Mouse (Mus musculus): ENCODE measurements around the gene Gys1. TPM values are rescaled to one million over a fixed set of nuclear protein-coding genes. Genes with fewer than 3 reads are reported as not detected.

Gene Gys1
- polyA plus RNA-seq, 1 experiment from 2014 or later = 37.0 TPM

GRCm38 (mm10) chr7:45421194-45421593, 13.4 kb upstream of the Gys1 start:
- no peak overlapping the region for H3K27ac ChIP-seq (ENCODE audit: low read depth, low read length)
- ATAC-seq (replicated peaks; ENCODE audit: low FRiP score) (no peak), DNase-seq (ENCODE audit: low spot score) (no peak)
- H3K4me3 ChIP-seq (ENCODE audit: low read depth, low read length) = no peak overlapping the region
- no peaks in the 10 kb centered on the region for H3K9me3 ChIP-seq (ENCODE audit: control insufficient read depth, low read length)
- H3K36me3 ChIP-seq (ENCODE audit: control insufficient read depth, insufficient read depth, low read length) = peaks cover 30% of the 10 kb centered on the region; the same call in 1 of the 2 replicates
- H3K9ac ChIP-seq (ENCODE audit: low read length) = no peak overlapping the region
- peaks cover 34% of the 10 kb centered on the region for H3K27me3 ChIP-seq (ENCODE audit: control insufficient read depth, insufficient read depth, low read length)
- no peaks in the 10 kb centered on the region for H3K4me1 ChIP-seq (replicated peaks; ENCODE audit: control insufficient read depth, insufficient read depth, low read length)
- WGBS = 85% methylated on average over 14 of the region's 14 CpGs
- no peak overlapping the region for H3K4me2 ChIP-seq (ENCODE audit: low read depth, low read length, severe bottlenecking)

GRCm38 (mm10) chr7:45426556-45426955, 8.1 kb upstream of the Gys1 start:
- H3K4me1 ChIP-seq (replicated peaks; ENCODE audit: control insufficient read depth, insufficient read depth, low read length) = no peaks in the 10 kb centered on the region
- peaks cover 32% of the 10 kb centered on the region; the same call in 1 of the 2 replicates for H3K36me3 ChIP-seq (ENCODE audit: control insufficient read depth, insufficient read depth, low read length)
- H3K4me2 ChIP-seq (ENCODE audit: low read depth, low read length, severe bottlenecking) = no peak overlapping the region
- DNase-seq (ENCODE audit: low spot score) (no peak), ATAC-seq (replicated peaks; ENCODE audit: low FRiP score) (no peak)
- 93% methylated on average over 8 of the region's 8 CpGs for WGBS
- no peak overlapping the region for H3K9ac ChIP-seq (ENCODE audit: low read length)
- no peaks in the 10 kb centered on the region for H3K27me3 ChIP-seq (ENCODE audit: control insufficient read depth, insufficient read depth, low read length)
- no peak overlapping the region for H3K27ac ChIP-seq (ENCODE audit: low read depth, low read length)
- H3K9me3 ChIP-seq (ENCODE audit: control insufficient read depth, low read length) = no peaks in the 10 kb centered on the region
- H3K4me3 ChIP-seq (ENCODE audit: low read depth, low read length) = no peak overlapping the region

GRCm38 (mm10) chr7:45433835-45434202, 825 bp upstream of the Gys1 start:
- DNase-seq (ENCODE audit: low spot score) = no peak
- H3K4me3 ChIP-seq (ENCODE audit: low read depth, low read length) = peak overlapping the region; percentile 89
- no peaks in the 10 kb centered on the region for H3K27me3 ChIP-seq (ENCODE audit: control insufficient read depth, insufficient read depth, low read length)
- no peaks in the 10 kb centered on the region for H3K9me3 ChIP-seq (ENCODE audit: control insufficient read depth, low read length)
- WGBS = 0% methylated on average over 7 of the region's 7 CpGs
- peaks cover 16% of the 10 kb centered on the region for H3K4me1 ChIP-seq (replicated peaks; ENCODE audit: control insufficient read depth, insufficient read depth, low read length)
- peaks cover 1% of the 10 kb centered on the region; the same call in 1 of the 2 replicates for H3K36me3 ChIP-seq (ENCODE audit: control insufficient read depth, insufficient read depth, low read length)
- H3K27ac ChIP-seq (ENCODE audit: low read depth, low read length) = peak overlapping the region; percentile 85; the same call in 1 of the 2 replicates
- peak overlapping the region; percentile 86 for H3K9ac ChIP-seq (ENCODE audit: low read length)
- ATAC-seq (replicated peaks; ENCODE audit: low FRiP score) = no peak
- peak overlapping the region; percentile 77 for H3K4me2 ChIP-seq (ENCODE audit: low read depth, low read length, severe bottlenecking)

GRCm38 (mm10) chr7:45435038-45435437, 394 bp downstream of the Gys1 start:
- H3K4me2 ChIP-seq (ENCODE audit: low read depth, low read length, severe bottlenecking) = peak overlapping the region; percentile 69
- H3K9ac ChIP-seq (ENCODE audit: low read length) = peak overlapping the region; percentile 78
- H3K27me3 ChIP-seq (ENCODE audit: control insufficient read depth, insufficient read depth, low read length) = no peaks in the 10 kb centered on the region
- H3K4me3 ChIP-seq (ENCODE audit: low read depth, low read length) = peak overlapping the region; percentile 89
- ATAC-seq (replicated peaks; ENCODE audit: low FRiP score) (no peak), DNase-seq (ENCODE audit: low spot score) (no peak)
- H3K36me3 ChIP-seq (ENCODE audit: control insufficient read depth, insufficient read depth, low read length) = no peaks in the 10 kb centered on the region; the same call in 1 of the 2 replicates
- peaks cover 16% of the 10 kb centered on the region for H3K4me1 ChIP-seq (replicated peaks; ENCODE audit: control insufficient read depth, insufficient read depth, low read length)
- no peak overlapping the region for H3K27ac ChIP-seq (ENCODE audit: low read depth, low read length)
- WGBS = 2% methylated on average over 16 of the region's 16 CpGs
- no peaks in the 10 kb centered on the region for H3K9me3 ChIP-seq (ENCODE audit: control insufficient read depth, low read length)

GRCm38 (mm10) chr7:45436444-45436843, 1.8 kb downstream of the Gys1 start:
- H3K4me2 ChIP-seq (ENCODE audit: low read depth, low read length, severe bottlenecking) = no peak overlapping the region
- H3K9me3 ChIP-seq (ENCODE audit: control insufficient read depth, low read length) = no peaks in the 10 kb centered on the region
- peaks cover 16% of the 10 kb centered on the region for H3K4me1 ChIP-seq (replicated peaks; ENCODE audit: control insufficient read depth, insufficient read depth, low read length)
- H3K36me3 ChIP-seq (ENCODE audit: control insufficient read depth, insufficient read depth, low read length) = no peaks in the 10 kb centered on the region
- H3K27ac ChIP-seq (ENCODE audit: low read depth, low read length) = no peak overlapping the region
- no peak for DNase-seq (ENCODE audit: low spot score)
- H3K9ac ChIP-seq (ENCODE audit: low read length) = no peak overlapping the region
- no peak for ATAC-seq (replicated peaks; ENCODE audit: low FRiP score)
- H3K27me3 ChIP-seq (ENCODE audit: control insufficient read depth, insufficient read depth, low read length) = no peaks in the 10 kb centered on the region
- no peak overlapping the region for H3K4me3 ChIP-seq (ENCODE audit: low read depth, low read length)
- WGBS = 89% methylated on average over 5 of the region's 5 CpGs

GRCm38 (mm10) chr7:45437046-45437445, 2.4 kb downstream of the Gys1 start:
- H3K27ac ChIP-seq (ENCODE audit: low read depth, low read length) = no peak overlapping the region
- H3K27me3 ChIP-seq (ENCODE audit: control insufficient read depth, insufficient read depth, low read length) = no peaks in the 10 kb centered on the region
- no peak overlapping the region for H3K4me3 ChIP-seq (ENCODE audit: low read depth, low read length)
- DNase-seq (ENCODE audit: low spot score) (no peak), ATAC-seq (replicated peaks; ENCODE audit: low FRiP score) (no peak)
- H3K4me1 ChIP-seq (replicated peaks; ENCODE audit: control insufficient read depth, insufficient read depth, low read length) = peaks cover 16% of the 10 kb centered on the region
- no peaks in the 10 kb centered on the region for H3K36me3 ChIP-seq (ENCODE audit: control insufficient read depth, insufficient read depth, low read length)
- H3K9ac ChIP-seq (ENCODE audit: low read length) = no peak overlapping the region
- 23% methylated on average over 6 of the region's 6 CpGs for WGBS
- no peaks in the 10 kb centered on the region for H3K9me3 ChIP-seq (ENCODE audit: control insufficient read depth, low read length)
- no peak overlapping the region for H3K4me2 ChIP-seq (ENCODE audit: low read depth, low read length, severe bottlenecking)

GRCm38 (mm10) chr7:45437521-45438276, 3.1 kb downstream of the Gys1 start, which contains the start of gene Ruvbl2:
TSS of gene Ruvbl2 (minus strand) at chr7:45438096.
- Histone ChIP-seq H3K4me3 (ENCODE audit: low read depth, low read length) (no peak within 1 kb of the TSS), H3K4me1 (replicated peaks; ENCODE audit: control insufficient read depth, insufficient read depth, low read length) (peaks cover 16% of the 10 kb centered on the region), H3K27me3 (ENCODE audit: control insufficient read depth, insufficient read depth, low read length) (no peaks in the 10 kb centered on the region), H3K27ac (ENCODE audit: low read depth, low read length) (no peak within 1 kb of the TSS), H3K4me2 (ENCODE audit: low read depth, low read length, severe bottlenecking) (no peak within 1 kb of the TSS), H3K9me3 (ENCODE audit: control insufficient read depth, low read length) (no peaks in the 10 kb centered on the region), H3K36me3 (ENCODE audit: control insufficient read depth, insufficient read depth, low read length) (no peaks in the 10 kb centered on the region), H3K9ac (ENCODE audit: low read length) (no peak within 1 kb of the TSS)
- DNase-seq (ENCODE audit: low spot score) = no peak
- WGBS = 15% methylated on average over 19 of the region's 19 CpGs
- ATAC-seq (replicated peaks; ENCODE audit: low FRiP score) = no peak

GRCm38 (mm10) chr7:45443526-45444420, 9.1 kb downstream of the Gys1 start:
- Histone ChIP-seq H3K36me3 (ENCODE audit: control insufficient read depth, insufficient read depth, low read length) (no peaks in the 10 kb centered on the region; the same call in 1 of the 2 replicates), H3K27me3 (ENCODE audit: control insufficient read depth, insufficient read depth, low read length) (no peaks in the 10 kb centered on the region), H3K9ac (ENCODE audit: low read length) (no peak overlapping the region)

More at GRCm38 (mm10) chr7:45443526-45444420, 9.1 kb downstream of the Gys1 start:
- no peaks in the 10 kb centered on the region for H3K9me3 ChIP-seq (ENCODE audit: control insufficient read depth, low read length)
- no peak overlapping the region for H3K27ac ChIP-seq (ENCODE audit: low read depth, low read length)
- 91% methylated on average over 22 of the region's 22 CpGs for WGBS
- H3K4me2 ChIP-seq (ENCODE audit: low read depth, low read length, severe bottlenecking) = no peak overlapping the region
- no peak for DNase-seq (ENCODE audit: low spot score)
- no peak for ATAC-seq (replicated peaks; ENCODE audit: low FRiP score)
- no peaks in the 10 kb centered on the region for H3K4me1 ChIP-seq (replicated peaks; ENCODE audit: control insufficient read depth, insufficient read depth, low read length)
- H3K4me3 ChIP-seq (ENCODE audit: low read depth, low read length) = no peak overlapping the region

All from forebrain, embryonic 11.5 days (tissue).